ENCODE assay signal across 8 mouse cellular contexts in the genomic region with DNA sequence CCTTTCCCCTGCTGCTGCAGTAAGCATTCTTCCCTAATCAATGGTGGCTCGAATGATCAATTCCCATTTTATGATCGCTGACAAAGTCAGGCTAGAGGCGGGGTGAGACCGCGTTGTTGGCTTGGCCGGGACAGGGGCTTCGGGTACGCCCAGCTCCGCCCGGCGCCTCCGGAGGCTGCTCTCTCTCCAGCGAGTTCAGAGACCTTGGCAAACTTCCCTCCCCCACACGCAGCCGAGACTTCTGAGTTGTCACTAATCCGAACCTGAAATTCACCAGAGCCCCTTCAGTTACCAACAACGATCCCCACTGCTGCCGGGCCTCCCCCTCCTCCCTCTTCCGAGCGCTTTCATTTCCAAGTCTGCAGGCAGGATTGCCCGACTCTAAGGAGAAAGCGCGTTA. TPM values are rescaled to one million over a fixed set of nuclear protein-coding genes. Genes with fewer than 3 reads are reported as not detected.
DNase-seq lines count a peak whose midpoint lies in the region; ATAC-seq and TF ChIP-seq lines count a peak whose summit lies in the region.

No protein-coding gene starts in this region.

- peak; percentile 66 for DNase-seq in adipocyte (ENCODE audit: low spot score)
- peak; percentile 35 for DNase-seq in fibroblast of lung, adult 2 months (ENCODE audit: low read depth)
- peak; percentile 19 for DNase-seq in liver, adult 2 months (ENCODE audit: extremely low read depth, low read depth, low spot score)
- peak; percentile 74 for DNase-seq in neural tube, embryonic 10.5 days (ENCODE audit: extremely low spot score, low spot score)
- DNase-seq in cerebellum, postnatal 25 days: no peak
- no peak for DNase-seq in T-cell, adult 2 months (ENCODE audit: low spot score)

- H3K9me3 ChIP-seq in E14TG2a.4 (ENCODE audit: low read length): no peaks in the 10 kb centered on the region
- H3K9me3 ChIP-seq in hindbrain, embryonic 13.5 days: no peaks in the 10 kb centered on the region

- no peak for TF ChIP-seq CTCF in E14TG2a.4 (conservative IDR thresholded peaks at IDR 0.05; ENCODE audit: low read length)
- TF ChIP-seq CTCF in liver, adult 2 months (IDR thresholded peaks at IDR 0.05; ENCODE audit: low read depth, low read length): no peak

- peak overlapping the region; percentile 51 for H3K4me3 ChIP-seq in E14TG2a.4 (replicated peaks; ENCODE audit: low read length)
- H3K4me3 ChIP-seq in hindbrain, embryonic 13.5 days: peak overlapping the region; percentile 41
- peak overlapping the region; percentile 47 for H3K4me3 ChIP-seq in liver, adult 2 months (ENCODE audit: insufficient read depth, low read depth, low read length)

- no peak for TF ChIP-seq POLR2A in liver, adult 2 months (IDR thresholded peaks at IDR 0.05; ENCODE audit: extremely low read depth, insufficient read depth, low read length)

- no peaks in the 10 kb centered on the region for H3K79me2 ChIP-seq in liver, adult 2 months (ENCODE audit: control insufficient read depth, insufficient read depth, low read length)

- H3K27me3 ChIP-seq in E14TG2a.4 (ENCODE audit: insufficient read depth, low read length): peaks cover 79% of the 10 kb centered on the region
- peaks cover 13% of the 10 kb centered on the region; the same call in 1 of the 2 replicates for H3K27me3 ChIP-seq in hindbrain, embryonic 13.5 days
- H3K27me3 ChIP-seq in liver, adult 2 months (ENCODE audit: control insufficient read depth, insufficient read depth, low read length): peaks cover 8% of the 10 kb centered on the region; the same call in 1 of the 2 replicates

- peak overlapping the region; percentile 87 for H3K4me2 ChIP-seq in hindbrain, embryonic 13.5 days

- peak; percentile 71 for ATAC-seq in hindbrain, embryonic 13.5 days (ENCODE audit: low FRiP score)

- peak overlapping the region; percentile 77 for H3K9ac ChIP-seq in hindbrain, embryonic 13.5 days
- H3K9ac ChIP-seq in liver, adult 2 months (ENCODE audit: low read depth, low read length): peak overlapping the region; percentile 55

- under 1% methylated on average over 23 of the region's 23 CpGs for WGBS in hindbrain, embryonic 13.5 days
- 1% methylated on average over 23 of the region's 23 CpGs for whole genome bisulfite sequencing in liver, adult 2 months

- H3K27ac ChIP-seq in hindbrain, embryonic 13.5 days: peak overlapping the region; percentile 85
- H3K27ac ChIP-seq in liver, adult 2 months (replicated peaks; ENCODE audit: insufficient read depth, low read depth, low read length): no peak overlapping the region

- H3K36me3 ChIP-seq in E14TG2a.4 (ENCODE audit: insufficient read depth, low read length): no peaks in the 10 kb centered on the region
- no peaks in the 10 kb centered on the region for H3K36me3 ChIP-seq in hindbrain, embryonic 13.5 days
- no peaks in the 10 kb centered on the region for H3K36me3 ChIP-seq in liver, adult 2 months (ENCODE audit: control insufficient read depth, insufficient read depth, low read length)

- peaks cover 26% of the 10 kb centered on the region for H3K4me1 ChIP-seq in E14TG2a.4 (replicated peaks; ENCODE audit: low read depth, low read length)
- peaks cover 37% of the 10 kb centered on the region for H3K4me1 ChIP-seq in hindbrain, embryonic 13.5 days (replicated peaks)
- H3K4me1 ChIP-seq in liver, adult 2 months (ENCODE audit: control insufficient read depth, insufficient read depth, low read length): peaks cover 2% of the 10 kb centered on the region; the same call in 1 of the 2 replicates

RNA-seq across cellular contexts. Expression of a gene that starts 10.3 kb away (rescaled TPM):
- polyA plus RNA-seq in hindbrain, embryonic 13.5 days (2015; fragmentation: Nextera tagmentation; extraction: Ambion mirVana): 139 and 175 TPM in 2 replicates
- 4.4 and 4.5 TPM in 2 replicates for total RNA-seq in liver, adult 2 months (2014; rRNA removed)
- 2.2 and 2.4 TPM in 2 replicates for polyA plus RNA-seq in liver, adult 2 months (2012; rRNA removed)

Comparison
In these comparisons a context has a peak if more than half of its experiments do, and no peak if none do; other contexts are left out.
1. DNase-seq: peak in adipocyte (single experiment), fibroblast of lung, adult 2 months (single experiment), liver, adult 2 months (single experiment) and neural tube, embryonic 10.5 days (single experiment); none in cerebellum, postnatal 25 days (0 of 2) and T-cell, adult 2 months (single experiment).
2. RNA of a gene that starts 10.3 kb away (polyA plus RNA-seq): 139 to 175 TPM in hindbrain, embryonic 13.5 days; 2.2 to 2.4 TPM in liver, adult 2 months; every median in the first group is over 10 times any median in the second.
3. Peak in every context shown above with its lines, with median percentiles within 50 percentile points of each other: H3K4me3 ChIP-seq.